Mouse (Mus musculus): Measurements from ENCODE around the gene Slc26a6.

- TF ChIP-seq POLR2A (IDR thresholded peaks at IDR 0.05; ENCODE audit: extremely low read depth, insufficient read depth, low read length): no peak
- TF ChIP-seq CTCF (IDR thresholded peaks at IDR 0.05; ENCODE audit: low read depth, low read length): no peak
Measured at GRCm38 (mm10) chr9:108955241-108955640, 102.2 kb downstream of the Slc26a6 start.

Measured in liver, adult 2 months (tissue).